Mouse (Mus musculus) liver, embryonic 14.5 days (tissue): ENCODE measurements at regions not wholly inside any gene's neighbourhood (a gene's known extent, or its start where the extent isn't known, plus 50 kb on each side); places are given as distances from the start of the nearest gene placed in this dataset.

Source experiments
- ATAC-seq: fragments of 200-750 bp; cut with Nextera tagmentation; 2 replicates; pipeline ENCODE4 v1.8.0; 2017; ENCODE audit warnings: moderate number of reproducible peaks, mild to moderate bottlenecking, moderate library complexity; ENCODE audit not compliant: insufficient read depth
- DNase-seq, 3 experiments: peaks; one replicate each; pipeline ENCODE4 v3.0.0-alpha.2; 2012 to 2013; ENCODE audit warnings: low read depth in 3 of 3, low spot score in 3 of 3
- H3K27ac ChIP-seq: fragments of 300-500 bp; sonication (generic); 2 replicates; pipeline ENCODE4 v1.5.1; 2014; ENCODE audit warnings: moderate library complexity, mild to moderate bottlenecking, control low read depth, inconsistent platforms
- H3K27me3 ChIP-seq: fragments of 300-500 bp; sonication (generic); 2 replicates; pipeline ENCODE4 v1.6.1; 2014; ENCODE audit warnings: mild to moderate bottlenecking, low read length, moderate library complexity; ENCODE audit not compliant: control insufficient read depth, insufficient read depth
- H3K36me3 ChIP-seq: fragments of 300-500 bp; sonication (generic); replicated peaks from 2 replicates; pipeline ENCODE4 v1.6.1; 2014; ENCODE audit warnings: low read depth; ENCODE audit not compliant: control insufficient read depth, insufficient read depth
- H3K4me1 ChIP-seq, 2 experiments: fragments of 200-500 bp in 1 of 2; fragments of 300-500 bp in 1 of 2; sonication (generic) in 1 of 2; replicated peaks; 2 replicates each; pipeline ENCODE4 v1.6.1; 2012 to 2014; ENCODE audit warnings: antibody characterized with exemption in 1 of 2, inconsistent platforms in 1 of 2, low read length in 1 of 2; ENCODE audit not compliant: control insufficient read depth in 2 of 2, insufficient read depth in 2 of 2
- H3K4me2 ChIP-seq: fragments of 300-500 bp; sonication (generic); 2 replicates; pipeline ENCODE4 v1.6.1; 2014; ENCODE audit warnings: low read depth, mild to moderate bottlenecking, control low read depth, moderate library complexity
- H3K4me3 ChIP-seq, 2 experiments: fragments of 200-500 bp in 1 of 2; fragments of 300-500 bp in 1 of 2; sonication (generic) in 1 of 2; 2 replicates each; pipeline ENCODE4 v1.5.1; 2012 to 2014; ENCODE audit warnings: low read depth in 2 of 2, low read length in 2 of 2, mild to moderate bottlenecking in 2 of 2, control low read depth in 1 of 2, inconsistent platforms in 1 of 2, moderate library complexity in 1 of 2; ENCODE audit not compliant: insufficient read depth in 1 of 2
- H3K9ac ChIP-seq: fragments of 300-500 bp; sonication (generic); replicated peaks from 2 replicates; pipeline ENCODE4 v1.6.1; 2014; ENCODE audit warnings: mild to moderate bottlenecking, control low read depth, moderate library complexity
- H3K9me3 ChIP-seq: fragments of 300-500 bp; sonication (generic); 2 replicates; pipeline ENCODE4 v1.6.1; 2016; ENCODE audit warnings: low read length, mixed read lengths; ENCODE audit not compliant: control insufficient read depth
- CTCF ChIP-seq: IDR thresholded peaks from 2 replicates; pipeline ENCODE4 v1.5.1; 2016; ENCODE audit warnings: antibody characterized with exemption, low read depth, control low read depth
- EP300 ChIP-seq: IDR thresholded peaks from 2 replicates; pipeline ENCODE4 v1.6.1; 2016; ENCODE audit warnings: antibody characterized with exemption, low read depth
- WGBS: fragments of 180-500 bp; shearing (Covaris S2); extraction: QIAGEN DNeasy Blood & Tissue Kit; methylation state at CpG from one replicate; pipeline ENCODE4 v1.1.7; 2014; ENCODE audit not compliant: insufficient replicate concordance; 5-methylcytosine and 5-hydroxymethylcytosine counted together

DNA sequence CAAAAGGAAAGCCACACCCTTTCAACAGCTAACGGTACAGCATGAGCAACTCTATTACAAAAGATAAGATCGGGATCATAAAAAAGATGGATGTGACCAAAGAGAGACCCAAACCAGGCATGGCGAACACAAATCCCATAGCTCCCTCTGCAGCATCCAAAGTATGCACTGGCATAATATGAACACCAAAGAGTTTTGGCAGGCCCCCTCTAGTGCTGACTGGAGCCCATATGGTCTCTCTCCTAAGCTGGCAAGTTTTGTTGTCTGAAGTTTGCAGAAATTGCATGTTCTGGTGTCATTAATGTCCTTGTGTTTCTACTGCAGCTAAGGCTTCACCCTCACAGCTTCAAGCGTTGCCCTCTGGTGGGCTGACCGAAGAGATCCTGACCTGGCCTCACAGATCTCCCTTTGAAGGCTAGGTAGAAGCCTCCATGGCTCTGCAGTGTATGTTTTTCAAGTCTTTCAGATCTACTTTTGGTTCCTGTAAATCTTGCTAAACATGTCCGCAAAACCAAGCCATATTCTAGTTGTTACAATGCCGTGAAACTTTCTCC is 75.7 kb upstream of the Bcl2l14 start:
- no peaks in the 10 kb centered on the region for H3K4me1 ChIP-seq
- no peaks in the 10 kb centered on the region for H3K27me3 ChIP-seq
- WGBS: 68% methylated on average over 7 of the region's 7 CpGs
- H3K36me3 ChIP-seq: no peaks in the 10 kb centered on the region
- no peak overlapping the region for H3K9ac ChIP-seq
- no peak overlapping the region for H3K4me2 ChIP-seq
- H3K9me3 ChIP-seq: no peaks in the 10 kb centered on the region
- H3K27ac ChIP-seq: no peak overlapping the region
- ATAC-seq: no peak
- no peak for TF ChIP-seq EP300
- no peak for TF ChIP-seq CTCF
- no peak for DNase-seq
- H3K4me3 ChIP-seq: no peak overlapping the region

DNA sequence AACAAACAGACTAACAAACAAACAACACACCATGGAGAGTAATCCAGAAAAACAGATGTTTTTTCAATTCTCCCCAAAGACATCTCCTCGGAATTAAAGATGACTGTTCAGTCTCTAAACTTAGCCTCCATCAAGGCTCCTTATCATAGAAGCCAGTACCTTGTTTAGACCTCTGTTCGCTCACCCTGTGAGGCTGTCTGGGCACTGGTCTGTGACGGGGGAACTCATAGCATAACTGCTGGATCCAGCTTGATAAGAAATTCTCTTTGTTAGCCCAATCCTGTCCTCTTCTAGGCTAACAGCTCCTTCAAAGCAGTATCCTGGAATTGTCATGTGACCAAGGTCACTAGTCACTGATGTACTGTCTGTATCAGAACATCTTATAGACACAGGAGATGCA is 72.1 kb upstream of the Bcl2l14 start:
- Histone ChIP-seq H3K27ac (no peak overlapping the region), H3K36me3 (no peaks in the 10 kb centered on the region), H3K27me3 (no peaks in the 10 kb centered on the region), H3K4me1 (no peaks in the 10 kb centered on the region), H3K9me3 (no peaks in the 10 kb centered on the region), H3K4me2 (no peak overlapping the region), H3K9ac (no peak overlapping the region), H3K4me3 (no peak overlapping the region)
- 20% methylated on average over 3 of the region's 3 CpGs for WGBS
- DNase-seq: no peak
- ATAC-seq: no peak; the same call in 1 of the 2 replicates
- TF ChIP-seq CTCF (no peak), EP300 (no peak)

DNA sequence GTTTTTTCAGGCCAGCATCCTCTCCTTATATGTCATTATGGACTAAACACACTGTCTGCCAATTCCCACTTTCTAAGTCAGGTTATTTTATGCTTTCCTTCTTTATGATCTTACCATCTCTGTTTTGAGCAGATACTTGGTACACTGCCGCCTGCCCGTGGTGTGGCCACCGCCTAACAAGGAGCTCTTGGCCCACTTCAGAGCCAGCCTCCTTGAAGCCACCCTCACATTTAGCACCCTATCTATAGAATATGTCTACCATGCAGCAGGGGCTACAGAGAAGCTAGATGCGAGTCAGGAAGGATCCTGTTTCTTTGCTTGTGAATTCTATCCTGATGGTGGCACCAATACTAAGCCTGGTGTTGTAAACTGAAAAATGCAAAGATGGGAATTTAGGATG is 70.6 kb upstream of the Bcl2l14 start:
- Histone ChIP-seq H3K36me3 (no peaks in the 10 kb centered on the region), H3K4me3 (no peak overlapping the region), H3K9me3 (no peaks in the 10 kb centered on the region), H3K27me3 (no peaks in the 10 kb centered on the region), H3K9ac (no peak overlapping the region), H3K4me1 (no peaks in the 10 kb centered on the region), H3K27ac (no peak overlapping the region), H3K4me2 (no peak overlapping the region)
- no peak for TF ChIP-seq EP300
- TF ChIP-seq CTCF: no peak
- ATAC-seq (no peak), DNase-seq (no peak)
- 69% methylated on average over 4 of the region's 4 CpGs for WGBS

DNA sequence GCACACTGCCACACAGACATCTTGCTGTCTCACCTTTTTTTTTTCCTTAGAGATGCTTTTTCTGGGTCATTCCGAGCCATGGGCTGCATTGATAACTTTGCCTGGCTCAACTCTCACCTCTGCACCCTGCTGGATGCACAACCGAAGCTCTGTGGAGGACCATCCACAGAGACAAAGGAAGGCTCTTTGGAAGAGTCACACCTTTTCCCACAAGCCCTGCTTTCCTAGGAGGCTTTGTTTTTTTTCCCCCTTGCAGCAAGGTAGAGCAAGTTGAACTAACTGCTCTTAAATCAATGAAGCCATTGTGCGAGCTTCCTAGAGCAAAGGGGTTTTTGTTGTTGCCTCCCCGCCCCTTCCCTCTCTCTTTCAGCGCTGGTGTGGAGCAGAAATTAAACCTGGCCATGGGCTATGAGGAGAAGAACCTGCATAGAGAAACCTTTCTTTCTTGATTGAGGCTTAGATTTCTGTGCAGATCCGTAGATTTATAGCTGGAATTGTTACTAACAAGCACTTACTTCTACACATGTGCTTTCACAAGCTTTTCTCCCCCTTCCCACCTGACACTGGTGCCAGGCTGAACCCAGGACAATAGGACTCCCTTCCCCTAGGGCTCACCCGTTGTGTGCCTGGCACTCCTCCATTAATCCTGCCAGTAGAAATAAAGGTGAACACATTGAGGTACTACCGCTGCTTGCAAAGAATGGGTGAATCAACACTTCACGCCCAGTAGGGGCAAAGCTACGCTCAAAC is 66.4 kb upstream of the Bcl2l14 start:
- Histone ChIP-seq H3K36me3 (no peaks in the 10 kb centered on the region), H3K9ac (no peak overlapping the region), H3K4me1 (no peaks in the 10 kb centered on the region; a peak in 1 of 4 replicates), H3K27ac (no peak overlapping the region), H3K4me3 (no peak overlapping the region), H3K27me3 (no peaks in the 10 kb centered on the region), H3K4me2 (no peak overlapping the region), H3K9me3 (no peaks in the 10 kb centered on the region)
- no peak for ATAC-seq
- 61% methylated on average over 10 of the region's 10 CpGs for WGBS
- TF ChIP-seq CTCF (no peak), EP300 (no peak)
- DNase-seq: no peak

DNA sequence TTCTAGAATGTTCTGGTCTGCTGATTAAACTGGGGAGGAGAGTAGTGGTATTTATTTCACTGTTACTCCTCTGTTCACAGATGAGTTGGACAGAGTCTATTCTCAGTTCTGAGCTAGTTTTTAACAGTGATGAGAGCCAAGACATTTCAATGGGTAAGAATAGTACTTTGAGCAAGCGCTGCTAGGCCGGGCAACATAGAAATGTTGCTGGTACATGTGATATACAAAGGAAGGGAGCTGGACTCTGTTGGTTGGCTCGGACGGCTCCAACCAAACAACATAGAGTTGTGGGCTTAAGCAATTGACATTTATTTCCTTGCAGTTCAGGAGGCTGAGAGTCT is 65.8 kb upstream of the Bcl2l14 start:
- H3K4me1 ChIP-seq: no peaks in the 10 kb centered on the region; a peak in 1 of 4 replicates
- no peaks in the 10 kb centered on the region for H3K27me3 ChIP-seq
- H3K9me3 ChIP-seq: no peaks in the 10 kb centered on the region
- 77% methylated on average over 4 of the region's 4 CpGs for WGBS
- TF ChIP-seq CTCF (no peak), EP300 (no peak)
- no peak for DNase-seq
- H3K27ac ChIP-seq: no peak overlapping the region
- H3K9ac ChIP-seq: no peak overlapping the region
- no peaks in the 10 kb centered on the region for H3K36me3 ChIP-seq
- no peak for ATAC-seq
- H3K4me2 ChIP-seq: no peak overlapping the region
- H3K4me3 ChIP-seq: no peak overlapping the region
